In the genomic region with DNA sequence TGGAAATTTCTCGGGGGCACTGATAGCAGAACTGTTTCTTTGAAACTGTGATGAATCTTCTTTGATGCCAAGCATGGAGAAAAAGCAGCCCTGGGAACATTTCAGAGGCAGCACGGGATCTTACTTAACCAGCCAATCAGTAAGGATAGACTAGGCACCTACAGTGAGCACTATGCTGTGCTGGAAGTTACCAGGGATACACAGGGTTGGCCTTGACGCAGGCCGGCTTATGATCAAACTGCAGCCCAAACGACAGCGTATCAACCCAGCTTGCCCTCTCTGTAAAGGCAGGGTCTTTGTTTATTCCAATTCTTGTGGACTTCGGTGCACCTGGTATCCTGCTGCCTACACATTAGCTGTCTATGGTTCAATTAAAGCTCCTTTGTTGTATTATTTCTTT, we compare ENCODE assay signal across 22 mouse cellular contexts.
DNase-seq lines count a peak whose midpoint lies in the region; ATAC-seq and TF ChIP-seq lines count a peak whose summit lies in the region.
"Had no signal": no experiment of that assay in that cellular context is flagged by ENCODE, and none has a peak within 500 bp of the region (broad histone marks: within the 10 kb centered on the region; RNA-seq: fewer than 3 reads in every experiment).

No protein-coding gene starts in this region.

- TF ChIP-seq CTCF in brain, embryonic 14.5 days (IDR thresholded peaks at IDR 0.05; ENCODE audit: borderline replicate concordance, extremely low read depth, insufficient read depth, insufficient read length), result no peak

- H3K27me3 ChIP-seq in hindbrain, embryonic 14.5 days (ENCODE audit: control insufficient read depth, insufficient read depth, low read length), result no peaks in the 10 kb centered on the region
- no peaks in the 10 kb centered on the region for H3K27me3 ChIP-seq in hindbrain, embryonic 12.5 days
- no peaks in the 10 kb centered on the region for H3K27me3 ChIP-seq in forebrain, embryonic 13.5 days
- H3K27me3 ChIP-seq in midbrain, embryonic 12.5 days, result no peaks in the 10 kb centered on the region
- H3K27me3 ChIP-seq: CH12.LX; liver, embryonic 15.5 days; lung, embryonic 15.5 days had no signal

- no peak overlapping the region for H3K4me2 ChIP-seq in hindbrain, embryonic 14.5 days (replicated peaks)
- no peak overlapping the region for H3K4me2 ChIP-seq in hindbrain, embryonic 12.5 days (replicated peaks)
- no peak overlapping the region for H3K4me2 ChIP-seq in forebrain, embryonic 13.5 days
- H3K4me2 ChIP-seq in midbrain, embryonic 12.5 days (replicated peaks), result no peak overlapping the region
- H3K4me2 ChIP-seq: lung, embryonic 15.5 days had no signal

- H3K36me3 ChIP-seq in hindbrain, embryonic 14.5 days (replicated peaks; ENCODE audit: control insufficient read depth, insufficient read depth), result no peaks in the 10 kb centered on the region
- no peaks in the 10 kb centered on the region for H3K36me3 ChIP-seq in hindbrain, embryonic 12.5 days
- H3K36me3 ChIP-seq in forebrain, embryonic 13.5 days (ENCODE audit: poor library complexity, severe bottlenecking), result no peaks in the 10 kb centered on the region
- H3K36me3 ChIP-seq in midbrain, embryonic 12.5 days, result no peaks in the 10 kb centered on the region
- H3K36me3 ChIP-seq: embryonic facial prominence, embryonic 10.5 days; G1E; limb, embryonic 10.5 days; liver, embryonic 15.5 days; lung, embryonic 15.5 days had no signal

- WGBS in hindbrain, embryonic 14.5 days, result 29% methylated on average over 7 of the region's 7 CpGs
- 31% methylated on average over 7 of the region's 7 CpGs for WGBS in hindbrain, embryonic 12.5 days
- 31% methylated on average over 7 of the region's 7 CpGs for WGBS in forebrain, embryonic 13.5 days
- 39% methylated on average over 7 of the region's 7 CpGs for WGBS in midbrain, embryonic 12.5 days

- no peaks in the 10 kb centered on the region; the same call in 1 of the 2 replicates for H3K4me1 ChIP-seq in hindbrain, embryonic 14.5 days (replicated peaks; ENCODE audit: control insufficient read depth, insufficient read depth, low read length)
- H3K4me1 ChIP-seq in hindbrain, embryonic 12.5 days, result peaks cover 7% of the 10 kb centered on the region; the same call in 1 of the 2 replicates
- H3K4me1 ChIP-seq in forebrain, embryonic 13.5 days, result peaks cover 18% of the 10 kb centered on the region
- peaks cover 8% of the 10 kb centered on the region for H3K4me1 ChIP-seq in midbrain, embryonic 12.5 days
- H3K4me1 ChIP-seq: liver, embryonic 15.5 days; lung, embryonic 15.5 days had no signal

- no peak for TF ChIP-seq POLR2A in brain, embryonic 14.5 days (IDR thresholded peaks at IDR 0.05; ENCODE audit: borderline replicate concordance, extremely low read depth, insufficient read depth, insufficient read length, poor library complexity, severe bottlenecking)

- no peaks in the 10 kb centered on the region for H3K9me3 ChIP-seq in hindbrain, embryonic 14.5 days (ENCODE audit: control insufficient read depth, low read length)
- H3K9me3 ChIP-seq in hindbrain, embryonic 12.5 days (replicated peaks), result no peaks in the 10 kb centered on the region
- no peaks in the 10 kb centered on the region for H3K9me3 ChIP-seq in forebrain, embryonic 13.5 days (replicated peaks)
- no peaks in the 10 kb centered on the region for H3K9me3 ChIP-seq in midbrain, embryonic 12.5 days
- H3K9me3 ChIP-seq: embryonic facial prominence, embryonic 10.5 days; G1E; limb, embryonic 10.5 days; liver, embryonic 15.5 days; lung, embryonic 15.5 days had no signal

- ATAC-seq in hindbrain, embryonic 14.5 days (ENCODE audit: low FRiP score), result no peak
- ATAC-seq in hindbrain, embryonic 12.5 days (ENCODE audit: low FRiP score), result no peak; the same call in 1 of the 2 replicates
- peak; percentile 23; the same call in 1 of the 2 replicates for ATAC-seq in forebrain, embryonic 13.5 days
- ATAC-seq in midbrain, embryonic 12.5 days (ENCODE audit: low FRiP score, low read depth), result peak; percentile 69; the same call in 1 of the 2 replicates
- ATAC-seq in megakaryocyte-erythroid progenitor cell, adult 5-6 weeks (replicated peaks; ENCODE audit: low FRiP score, low TSS enrichment, poor library complexity, severe bottlenecking), result no peak

- H3K27ac ChIP-seq in hindbrain, embryonic 14.5 days, result peak overlapping the region; percentile 26; the same call in 1 of the 2 replicates
- no peak overlapping the region for H3K27ac ChIP-seq in hindbrain, embryonic 12.5 days
- peak overlapping the region; percentile 81 for H3K27ac ChIP-seq in forebrain, embryonic 13.5 days
- H3K27ac ChIP-seq in midbrain, embryonic 12.5 days (replicated peaks), result peak overlapping the region; percentile 70; the same call in 1 of the 2 replicates
- H3K27ac ChIP-seq: embryonic facial prominence, embryonic 10.5 days; limb, embryonic 10.5 days; liver, embryonic 15.5 days had no signal

- no peak overlapping the region for H3K9ac ChIP-seq in hindbrain, embryonic 14.5 days
- H3K9ac ChIP-seq in hindbrain, embryonic 12.5 days, result no peak overlapping the region
- H3K9ac ChIP-seq in forebrain, embryonic 13.5 days, result no peak overlapping the region
- no peak overlapping the region for H3K9ac ChIP-seq in midbrain, embryonic 12.5 days (replicated peaks)
- H3K9ac ChIP-seq: liver, embryonic 15.5 days; lung, embryonic 15.5 days had no signal

- no peak overlapping the region for H3K4me3 ChIP-seq in hindbrain, embryonic 14.5 days (replicated peaks; ENCODE audit: low read length)
- H3K4me3 ChIP-seq in hindbrain, embryonic 12.5 days, result no peak overlapping the region
- H3K4me3 ChIP-seq in forebrain, embryonic 13.5 days, result no peak overlapping the region
- H3K4me3 ChIP-seq in midbrain, embryonic 12.5 days, result no peak overlapping the region
- H3K4me3 ChIP-seq: embryonic facial prominence, embryonic 10.5 days; limb, embryonic 10.5 days; liver, embryonic 15.5 days; lung, embryonic 15.5 days had no signal

- no peak for DNase-seq in hindbrain, embryonic 14.5 days (ENCODE audit: low spot score)
- DNase-seq in brain, embryonic 14.5 days (ENCODE audit: low read depth), result peak; percentile 58
- no peak for DNase-seq in urinary bladder, postnatal 10 days (ENCODE audit: low spot score)
- DNase-seq in thymus, postnatal 4 days, result no peak
- DNase-seq: adrenal gland, postnatal 10 days; B cell, adult 2 months; cerebellum, adult 9-10 months; gastrocnemius, postnatal 36 days; kidney, adult 8-10 months; kidney, postnatal 10 days; liver; thymus, adult 18-20 months had no signal

Comparison
In these comparisons a context has a peak if more than half of its experiments do, and no peak if none do; other contexts are left out.
1. ATAC-seq: peak in forebrain, embryonic 13.5 days (single experiment) and midbrain, embryonic 12.5 days (single experiment); none in hindbrain, embryonic 14.5 days (single experiment), hindbrain, embryonic 12.5 days (single experiment) and megakaryocyte-erythroid progenitor cell, adult 5-6 weeks (single experiment).